Mouse (Mus musculus): Measurements from ENCODE around the gene Znhit2. TPM values are rescaled to one million over a fixed set of nuclear protein-coding genes. Genes with fewer than 3 reads are reported as not detected.
"Not testable (repeated sequence)": the region's sequence is repeated elsewhere in the genome, so short reads cannot be mapped to it uniquely, and the experiment has no call there.

Gene Znhit2
- polyA plus RNA-seq, 1 experiment from 2014 or later: 29.9 TPM

GRCm38 (mm10) chr19:6028991-6029390 lies 32.0 kb upstream of the Znhit2 start:
- ATAC-seq: no peak
- no peaks in the 10 kb centered on the region for H3K4me1 ChIP-seq (ENCODE audit: control insufficient read depth, insufficient read depth, low read length)
- no peak overlapping the region for H3K9ac ChIP-seq (ENCODE audit: low read depth, low read length)
- H3K27me3 ChIP-seq (replicated peaks; ENCODE audit: control insufficient read depth, insufficient read depth, low read length): no peaks in the 10 kb centered on the region
- H3K4me2 ChIP-seq (ENCODE audit: low read depth, low read length): no peak overlapping the region
- 74% methylated on average over 6 of the region's 6 CpGs for WGBS
- no peak overlapping the region for H3K4me3 ChIP-seq (ENCODE audit: low read length)
- no peaks in the 10 kb centered on the region for H3K9me3 ChIP-seq (ENCODE audit: control insufficient read depth, low read length)
- no peaks in the 10 kb centered on the region for H3K36me3 ChIP-seq (ENCODE audit: control insufficient read depth, insufficient read depth, low read length)
- H3K27ac ChIP-seq (ENCODE audit: low read length): no peak overlapping the region

- Histone ChIP-seq H3K27ac (ENCODE audit: low read length) (no peak overlapping the region), H3K27me3 (replicated peaks; ENCODE audit: control insufficient read depth, insufficient read depth, low read length) (no peaks in the 10 kb centered on the region), H3K9ac (ENCODE audit: low read depth, low read length) (no peak overlapping the region), H3K4me1 (ENCODE audit: control insufficient read depth, insufficient read depth, low read length) (no peaks in the 10 kb centered on the region), H3K9me3 (ENCODE audit: control insufficient read depth, low read length) (no peaks in the 10 kb centered on the region), H3K4me2 (ENCODE audit: low read depth, low read length) (no peak overlapping the region), H3K4me3 (ENCODE audit: low read length) (no peak overlapping the region), H3K36me3 (ENCODE audit: control insufficient read depth, insufficient read depth, low read length) (no peaks in the 10 kb centered on the region)
- WGBS: 80% methylated on average over 9 of the region's 9 CpGs
- no peak for ATAC-seq
These were observed 31.6 kb upstream of the Znhit2 start for GRCm38 (mm10) chr19:6029426-6029825.

GRCm38 (mm10) chr19:6030520-6031280 lies 30.3 kb upstream of the Znhit2 start:
- Histone ChIP-seq H3K9ac (ENCODE audit: low read depth, low read length) (no peak overlapping the region), H3K4me1 (ENCODE audit: control insufficient read depth, insufficient read depth, low read length) (no peaks in the 10 kb centered on the region), H3K36me3 (ENCODE audit: control insufficient read depth, insufficient read depth, low read length) (no peaks in the 10 kb centered on the region), H3K27me3 (replicated peaks; ENCODE audit: control insufficient read depth, insufficient read depth, low read length) (no peaks in the 10 kb centered on the region), H3K4me2 (ENCODE audit: low read depth, low read length) (no peak overlapping the region), H3K27ac (ENCODE audit: low read length) (no peak overlapping the region), H3K4me3 (ENCODE audit: low read length) (no peak overlapping the region), H3K9me3 (ENCODE audit: control insufficient read depth, low read length) (no peaks in the 10 kb centered on the region)
- no peak for ATAC-seq
- WGBS: 71% methylated on average over 14 of the region's 14 CpGs

- Histone ChIP-seq H3K4me2 (ENCODE audit: low read depth, low read length) (no peak overlapping the region), H3K9ac (ENCODE audit: low read depth, low read length) (no peak overlapping the region), H3K27ac (ENCODE audit: low read length) (no peak overlapping the region), H3K27me3 (replicated peaks; ENCODE audit: control insufficient read depth, insufficient read depth, low read length) (no peaks in the 10 kb centered on the region), H3K4me1 (ENCODE audit: control insufficient read depth, insufficient read depth, low read length) (no peaks in the 10 kb centered on the region), H3K4me3 (ENCODE audit: low read length) (no peak overlapping the region), H3K9me3 (ENCODE audit: control insufficient read depth, low read length) (no peaks in the 10 kb centered on the region), H3K36me3 (ENCODE audit: control insufficient read depth, insufficient read depth, low read length) (no peaks in the 10 kb centered on the region)
- peak; percentile 36; the same call in 1 of the 2 replicates for ATAC-seq
- 65% methylated on average over 9 of the region's 9 CpGs for WGBS
These were observed 24.9 kb upstream of the Znhit2 start for GRCm38 (mm10) chr19:6035966-6036585.

GRCm38 (mm10) chr19:6037695-6038094 lies 23.3 kb upstream of the Znhit2 start:
- no peaks in the 10 kb centered on the region for H3K36me3 ChIP-seq (ENCODE audit: control insufficient read depth, insufficient read depth, low read length)
- no peak overlapping the region for H3K27ac ChIP-seq (ENCODE audit: low read length)
- no peaks in the 10 kb centered on the region for H3K27me3 ChIP-seq (replicated peaks; ENCODE audit: control insufficient read depth, insufficient read depth, low read length)
- no peak overlapping the region for H3K4me3 ChIP-seq (ENCODE audit: low read length)
- no peak for ATAC-seq
- no peak overlapping the region for H3K9ac ChIP-seq (ENCODE audit: low read depth, low read length)
- no peaks in the 10 kb centered on the region for H3K4me1 ChIP-seq (ENCODE audit: control insufficient read depth, insufficient read depth, low read length)
- H3K9me3 ChIP-seq (ENCODE audit: control insufficient read depth, low read length): no peaks in the 10 kb centered on the region
- H3K4me2 ChIP-seq (ENCODE audit: low read depth, low read length): no peak overlapping the region

GRCm38 (mm10) chr19:6038326-6038725 lies 22.7 kb upstream of the Znhit2 start:
- H3K4me3 ChIP-seq (ENCODE audit: low read length): no peak overlapping the region
- H3K4me1 ChIP-seq (ENCODE audit: control insufficient read depth, insufficient read depth, low read length): no peaks in the 10 kb centered on the region
- no peak for ATAC-seq
- WGBS: 82% methylated on average over 7 of the region's 7 CpGs
- no peaks in the 10 kb centered on the region for H3K27me3 ChIP-seq (replicated peaks; ENCODE audit: control insufficient read depth, insufficient read depth, low read length)
- H3K9ac ChIP-seq (ENCODE audit: low read depth, low read length): no peak overlapping the region
- no peaks in the 10 kb centered on the region for H3K9me3 ChIP-seq (ENCODE audit: control insufficient read depth, low read length)
- no peak overlapping the region for H3K27ac ChIP-seq (ENCODE audit: low read length)
- H3K36me3 ChIP-seq (ENCODE audit: control insufficient read depth, insufficient read depth, low read length): no peaks in the 10 kb centered on the region
- no peak overlapping the region for H3K4me2 ChIP-seq (ENCODE audit: low read depth, low read length)

GRCm38 (mm10) chr19:6040002-6040401 lies 21.0 kb upstream of the Znhit2 start:
- H3K36me3 ChIP-seq (ENCODE audit: control insufficient read depth, insufficient read depth, low read length): no peaks in the 10 kb centered on the region
- no peak overlapping the region for H3K4me3 ChIP-seq (ENCODE audit: low read length)
- no peak for ATAC-seq
- no peaks in the 10 kb centered on the region for H3K4me1 ChIP-seq (ENCODE audit: control insufficient read depth, insufficient read depth, low read length)
- no peak overlapping the region for H3K27ac ChIP-seq (ENCODE audit: low read length)
- H3K27me3 ChIP-seq (replicated peaks; ENCODE audit: control insufficient read depth, insufficient read depth, low read length): no peaks in the 10 kb centered on the region
- no peaks in the 10 kb centered on the region for H3K9me3 ChIP-seq (ENCODE audit: control insufficient read depth, low read length)
- no peak overlapping the region for H3K4me2 ChIP-seq (ENCODE audit: low read depth, low read length)
- H3K9ac ChIP-seq (ENCODE audit: low read depth, low read length): no peak overlapping the region

GRCm38 (mm10) chr19:6042293-6042692 lies 18.7 kb upstream of the Znhit2 start:
- 80% methylated on average over 9 of the region's 9 CpGs for WGBS

GRCm38 (mm10) chr19:6044102-6044501 lies 16.9 kb upstream of the Znhit2 start:
- H3K4me3 ChIP-seq (ENCODE audit: low read length); H3K9me3 ChIP-seq (ENCODE audit: control insufficient read depth, low read length); H3K36me3 ChIP-seq (ENCODE audit: control insufficient read depth, insufficient read depth, low read length); H3K27ac ChIP-seq (ENCODE audit: low read length); ATAC-seq; H3K9ac ChIP-seq (ENCODE audit: low read depth, low read length); H3K27me3 ChIP-seq (replicated peaks; ENCODE audit: control insufficient read depth, insufficient read depth, low read length); H3K4me2 ChIP-seq (ENCODE audit: low read depth, low read length): not testable (repeated sequence)
- 44% methylated on average over 4 of the region's 4 CpGs for WGBS
- peaks cover 12% of the 10 kb centered on the region for H3K4me1 ChIP-seq (ENCODE audit: control insufficient read depth, insufficient read depth, low read length)

More at GRCm38 (mm10) chr19:6042293-6042692, 18.7 kb upstream of the Znhit2 start:
- no peak overlapping the region for H3K4me3 ChIP-seq (ENCODE audit: low read length)
- ATAC-seq: no peak
- H3K4me1 ChIP-seq (ENCODE audit: control insufficient read depth, insufficient read depth, low read length): no peaks in the 10 kb centered on the region
- H3K9me3 ChIP-seq (ENCODE audit: control insufficient read depth, low read length): no peaks in the 10 kb centered on the region
- no peak overlapping the region for H3K9ac ChIP-seq (ENCODE audit: low read depth, low read length)
- no peaks in the 10 kb centered on the region for H3K36me3 ChIP-seq (ENCODE audit: control insufficient read depth, insufficient read depth, low read length)
- H3K27ac ChIP-seq (ENCODE audit: low read length): no peak overlapping the region
- H3K27me3 ChIP-seq (replicated peaks; ENCODE audit: control insufficient read depth, insufficient read depth, low read length): no peaks in the 10 kb centered on the region
- no peak overlapping the region for H3K4me2 ChIP-seq (ENCODE audit: low read depth, low read length)
